Mouse (Mus musculus) embryonic fibroblast, embryonic 13.5 days (primary cell): ENCODE data around the gene Cdc73.

Source experiments
- CTCF ChIP-seq: IDR thresholded peaks from 2 replicates; pipeline ENCODE4 v1.5.1; 2011; ENCODE audit warnings: mild to moderate bottlenecking, control low read depth, low read length, moderate library complexity, borderline replicate concordance; ENCODE audit not compliant: insufficient read depth
- POLR2A ChIP-seq: IDR thresholded peaks from 2 replicates; pipeline ENCODE4 v1.6.1; 2011; ENCODE audit warnings: low read depth, mild to moderate bottlenecking, control low read depth, low read length, moderate library complexity

GRCm38 (mm10) chr1:143621930-143622329 is 80.8 kb downstream of the Cdc73 start:
- TF ChIP-seq POLR2A (no peak), CTCF (no peak)
